Mouse (Mus musculus): Measurements from ENCODE around the gene Gzmc.
"Not testable (repeated sequence)": the region's sequence is repeated elsewhere in the genome, so short reads cannot be mapped to it uniquely, and the experiment has no call there.

Gzmc gene

DNA sequence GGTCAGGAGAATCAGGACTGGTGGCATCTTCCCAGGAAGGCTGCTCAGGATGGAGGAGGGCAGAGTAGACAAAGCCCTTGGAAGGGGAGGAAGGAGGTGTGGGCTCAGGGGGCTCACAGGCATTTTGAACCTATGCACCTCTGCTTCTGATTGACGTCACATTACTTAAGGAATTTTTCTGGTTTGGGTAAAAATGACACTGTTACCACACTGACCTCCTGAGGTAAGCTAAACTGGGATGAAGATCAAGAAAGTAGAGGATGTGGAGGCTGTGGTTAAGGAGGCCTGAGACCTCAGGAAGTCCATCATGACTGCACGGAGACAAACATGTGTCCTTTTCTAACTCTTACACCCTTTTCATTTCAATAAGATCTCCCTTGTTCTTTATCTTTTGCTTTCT lies at the start of gene Gzmc:
Gzmc (minus strand) TSS at position 101 of the 400 bp plus-strand sequence.
- DNase-seq (ENCODE audit: low spot score): no peak

DNA sequence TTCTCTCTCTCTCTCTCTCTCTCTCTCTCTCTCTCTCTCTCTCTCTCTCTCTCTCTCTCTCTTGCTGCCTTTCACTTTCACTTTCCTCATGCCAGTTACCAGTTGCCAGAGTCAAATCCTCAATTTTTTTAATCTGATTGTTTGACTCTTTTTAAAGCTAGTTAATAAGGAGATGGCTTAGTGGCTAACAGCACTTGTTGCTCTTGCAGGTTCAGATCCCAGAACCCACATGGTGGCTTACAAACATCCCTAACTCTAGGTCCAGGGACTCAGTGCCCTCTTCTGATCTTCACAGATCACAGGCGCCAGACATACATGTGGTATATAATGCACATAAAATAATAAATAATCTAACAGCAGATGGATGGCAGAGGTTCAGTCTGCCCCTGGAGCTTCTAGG lies 49.4 kb upstream of the Gzmc start:
- no peak for DNase-seq (ENCODE audit: low spot score)

DNA sequence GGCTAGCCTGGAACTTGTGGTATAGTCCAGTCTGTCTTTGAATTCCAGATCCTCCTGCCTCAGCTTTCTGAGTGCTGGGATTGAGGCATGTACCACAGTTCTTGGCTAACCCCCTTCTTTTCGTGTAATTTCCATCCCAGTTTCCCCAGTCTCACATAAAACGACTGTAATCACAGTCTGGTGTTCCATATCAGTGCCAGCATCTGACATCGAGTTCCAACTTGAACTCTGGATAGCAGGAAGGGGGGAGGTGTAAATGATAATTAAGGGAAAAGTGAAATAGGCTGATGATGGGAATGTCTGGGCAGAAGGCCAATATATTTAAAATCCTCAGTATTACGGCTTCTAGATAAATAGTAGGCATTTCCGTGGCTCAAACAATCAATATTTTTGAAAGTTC lies 46.6 kb upstream of the Gzmc start:
- DNase-seq (ENCODE audit: low spot score): no peak

DNA sequence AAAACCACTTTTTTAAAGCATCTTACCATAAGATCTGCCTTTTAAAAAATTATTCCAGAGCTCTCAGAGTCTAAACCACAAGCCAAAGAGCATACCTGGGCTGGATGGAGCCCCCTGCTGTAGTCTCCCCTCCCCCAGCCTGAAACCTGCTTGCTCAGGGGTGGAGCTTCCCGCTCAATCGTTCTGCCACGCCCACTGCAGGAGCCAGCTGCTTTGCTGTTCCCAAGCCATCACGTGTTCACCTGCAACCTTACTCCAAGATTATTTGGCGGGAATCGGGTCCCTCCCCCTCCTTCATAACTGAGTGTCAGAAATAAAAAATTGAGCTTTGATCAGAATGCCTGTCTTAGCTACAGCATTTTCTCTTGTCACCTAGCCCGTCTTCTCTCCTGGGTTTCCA lies 44.2 kb upstream of the Gzmc start:
- DNase-seq (ENCODE audit: low spot score): not testable (repeated sequence)

DNA sequence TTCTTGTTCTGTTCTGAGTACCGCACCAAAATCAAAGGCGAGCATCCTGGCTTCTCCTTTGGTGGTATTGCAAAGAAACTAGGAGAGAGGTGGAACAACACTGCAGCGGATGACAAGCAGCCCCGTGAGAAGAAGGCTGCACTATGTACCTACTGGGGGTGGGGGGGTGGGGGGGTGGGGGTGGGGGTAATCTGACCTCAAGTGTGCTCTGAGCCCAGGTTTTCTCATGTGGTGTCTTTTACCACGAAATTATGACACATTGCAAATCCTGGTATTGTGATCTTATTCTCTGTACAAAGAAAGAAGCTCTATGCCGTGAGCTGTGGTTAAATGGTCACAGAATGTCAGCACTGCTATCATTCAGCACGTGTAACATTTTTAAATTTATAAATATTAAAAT lies 41.6 kb upstream of the Gzmc start:
- DNase-seq (ENCODE audit: low spot score): not testable (repeated sequence)

DNA sequence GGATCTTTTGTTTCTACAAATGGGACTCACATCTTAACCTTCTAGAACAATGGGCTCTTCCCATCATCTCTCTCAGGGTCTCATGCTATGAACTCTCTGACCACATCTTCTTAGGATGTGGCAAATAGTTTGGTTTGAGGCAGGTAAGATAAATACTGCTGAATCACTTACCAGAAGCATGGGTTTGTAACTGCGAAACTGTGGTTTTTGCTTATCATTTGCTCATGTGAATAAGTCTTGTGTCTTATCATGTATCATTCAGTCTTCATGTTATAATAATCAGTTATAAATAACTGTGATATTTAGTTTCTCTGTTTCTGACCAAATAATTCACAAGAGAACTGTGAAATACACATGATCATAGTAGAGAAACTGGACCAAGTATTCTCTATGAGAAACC lies 31.7 kb upstream of the Gzmc start:
- DNase-seq (ENCODE audit: low spot score): no peak

DNA sequence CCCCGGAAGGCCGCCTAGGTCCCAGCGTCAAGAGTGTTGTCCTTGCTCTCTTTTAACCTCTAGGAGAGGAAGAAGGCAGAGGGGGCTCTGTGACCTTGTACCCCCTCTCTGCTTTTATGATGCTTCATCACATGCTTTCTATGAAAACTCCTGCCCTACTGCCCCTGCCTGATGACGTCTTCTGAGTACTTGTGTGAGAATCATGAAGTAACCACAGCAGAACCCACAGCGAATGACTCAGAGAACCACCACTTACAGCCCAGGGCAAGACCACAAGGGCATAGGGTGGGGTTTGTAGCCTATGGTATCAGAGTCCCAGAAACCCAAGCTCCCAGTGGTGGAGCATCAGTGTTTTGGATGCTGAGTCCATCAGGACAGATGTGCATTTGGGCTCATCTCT lies 27.7 kb upstream of the Gzmc start, which contains the start of gene Gzmb:
Gzmb (minus strand) TSS at position 108 of the 400 bp plus-strand sequence.
- no peak for DNase-seq (ENCODE audit: low spot score)

DNA sequence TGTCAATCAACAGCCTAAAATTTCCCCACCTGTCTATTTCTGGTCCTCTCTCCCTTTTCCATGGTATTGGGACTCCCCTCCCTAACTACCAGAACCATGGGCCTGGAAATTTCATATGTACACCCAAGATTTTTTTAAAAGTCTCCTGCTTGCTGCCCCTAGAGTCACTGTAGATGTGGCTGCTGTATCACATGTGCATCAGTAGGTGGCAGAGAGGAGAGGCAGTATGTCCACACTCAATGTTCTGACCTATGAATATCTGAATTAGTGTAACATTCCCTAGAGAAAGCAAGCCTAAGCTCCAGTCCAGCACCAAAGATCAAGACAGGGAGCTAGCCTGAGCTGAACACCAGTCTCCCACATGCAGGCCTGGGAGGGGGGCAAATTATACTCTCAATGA lies 6.0 kb upstream of the Gzmc start:
- DNase-seq (ENCODE audit: low spot score): no peak

DNA sequence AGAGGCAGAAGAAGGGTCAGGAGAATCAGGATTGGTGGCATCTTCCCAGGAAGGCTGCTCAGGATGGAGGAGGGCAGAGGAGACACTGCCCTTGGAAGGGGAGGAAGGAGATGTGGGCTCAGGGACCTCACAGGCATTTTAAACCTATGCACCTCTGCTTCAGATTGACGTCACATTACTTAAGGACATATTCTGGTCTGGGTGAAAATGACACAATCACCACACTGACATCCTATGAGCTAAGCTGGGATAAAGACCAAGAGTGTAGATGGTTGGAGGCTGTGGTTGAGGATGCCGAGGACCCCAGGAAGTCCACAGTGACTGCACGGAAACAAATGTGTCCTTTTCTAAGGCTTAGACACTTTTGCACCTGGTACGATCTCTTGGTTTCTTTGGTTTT lies 23.1 kb downstream of the Gzmc start, which contains the start of gene Gzmf:
Gzmf (minus strand) TSS at position 101 of the 400 bp plus-strand sequence.
- no peak for DNase-seq (ENCODE audit: low spot score)

DNA sequence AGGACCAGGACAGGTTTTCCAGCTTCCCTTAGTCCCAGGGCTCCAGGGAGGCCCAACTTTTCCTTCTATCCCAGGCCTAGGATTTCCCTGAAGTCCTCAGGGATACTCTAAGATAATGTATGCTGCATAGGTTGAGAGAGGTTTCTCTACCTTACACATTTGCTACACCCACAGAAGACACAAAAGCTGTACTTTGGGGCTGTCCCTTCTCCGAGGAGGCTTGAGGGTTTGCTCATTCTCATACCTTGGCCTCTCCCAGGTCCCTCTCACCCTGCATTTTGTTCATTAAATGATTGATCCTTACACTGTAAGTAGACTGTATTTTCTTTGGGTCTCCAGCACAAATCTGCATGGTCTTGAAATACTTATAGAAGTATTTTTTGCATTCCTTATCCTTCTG lies 28.8 kb downstream of the Gzmc start:
- no peak for DNase-seq (ENCODE audit: low spot score)

DNA sequence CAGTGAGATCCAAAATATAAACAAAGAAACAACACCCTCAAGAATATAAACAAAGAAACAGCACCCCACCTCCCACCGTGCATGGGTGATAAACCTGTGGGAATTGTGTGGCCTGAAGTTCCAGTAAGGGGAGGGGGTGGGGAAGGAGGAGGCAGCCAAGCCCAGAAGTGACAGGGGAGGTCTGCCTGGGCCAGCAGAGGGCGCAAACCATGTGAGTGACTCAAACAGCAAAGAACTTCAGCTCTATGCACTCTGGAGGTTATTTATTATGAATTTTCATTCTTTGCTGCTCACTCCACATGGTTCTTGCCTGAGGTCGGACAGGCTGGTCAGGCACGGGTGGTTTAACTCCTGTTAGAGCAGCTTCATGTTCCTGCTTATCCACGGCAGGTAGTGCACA lies 29.4 kb downstream of the Gzmc start:
- DNase-seq (ENCODE audit: low spot score): peak; percentile 69

DNA sequence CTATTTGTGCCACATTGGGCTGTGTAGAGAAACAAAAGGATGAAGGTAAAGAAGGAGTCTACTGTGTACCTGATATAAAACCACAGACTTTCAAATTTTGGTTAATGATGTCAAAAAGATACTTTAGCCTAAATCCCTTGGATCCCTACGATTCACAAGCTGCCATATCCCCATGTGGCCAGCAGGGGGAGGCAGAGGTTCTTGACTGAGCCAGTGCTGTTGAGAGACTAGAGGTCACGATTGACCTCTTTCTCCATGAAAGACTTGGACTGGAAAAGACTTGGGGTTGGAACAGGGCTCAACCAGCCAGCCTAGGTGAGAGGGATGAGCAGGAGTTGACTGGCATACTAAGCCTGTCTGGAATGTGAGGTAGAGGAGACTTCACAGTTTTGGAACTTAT lies 30.5 kb downstream of the Gzmc start:
- peak; percentile 78 for DNase-seq (ENCODE audit: low spot score)

DNA sequence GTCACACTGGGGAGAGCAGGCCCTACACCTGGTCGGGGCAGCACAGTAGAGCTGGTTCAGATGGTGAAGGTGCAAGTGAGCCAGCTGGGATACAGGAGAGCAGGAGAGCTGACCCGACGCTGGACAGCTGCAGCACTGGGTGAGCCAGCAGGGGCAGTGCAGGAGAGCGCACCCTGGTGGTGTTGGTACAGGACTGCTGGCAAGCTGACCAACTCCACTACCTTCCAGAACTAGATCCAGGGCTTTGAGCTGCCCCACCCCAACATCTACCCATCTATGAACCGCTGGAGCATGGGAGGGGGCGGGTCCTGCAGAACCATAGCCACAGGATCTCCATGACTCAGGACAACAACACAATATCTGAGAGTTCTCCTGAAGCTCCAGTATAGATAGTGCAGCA lies 47.5 kb downstream of the Gzmc start:
- peak; percentile 4 for DNase-seq (ENCODE audit: low spot score)

DNA sequence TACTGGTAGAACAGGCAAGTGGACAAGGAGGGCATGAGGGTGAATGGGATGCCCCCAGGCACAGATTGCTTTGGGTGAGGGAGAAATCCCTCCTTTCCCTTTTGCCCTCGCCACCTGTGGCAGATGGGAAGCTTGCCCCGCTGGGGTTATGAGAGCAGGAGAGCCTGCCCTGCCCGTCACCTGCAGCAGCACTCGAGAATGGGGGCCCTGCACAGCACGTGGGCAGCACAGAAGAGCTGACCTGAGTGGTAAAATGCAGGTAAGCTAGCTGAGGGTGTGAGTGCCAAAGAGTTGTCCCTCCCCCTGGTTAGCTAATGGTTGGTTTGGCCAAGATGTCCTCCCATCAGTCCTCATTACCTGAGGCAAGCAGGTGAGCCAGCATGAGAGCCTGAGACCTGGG lies 47.9 kb downstream of the Gzmc start:
- no peak for DNase-seq (ENCODE audit: low spot score)

Data from embryo, embryonic 10.5 days (tissue).